Mouse (Mus musculus): ENCODE results near the gene Asic1. TPM values are rescaled to one million over a fixed set of nuclear protein-coding genes. Genes with fewer than 3 reads are reported as not detected.

The Asic1 gene
- polyA plus RNA-seq, 1 experiment from 2014 or later: 1.1 TPM

GRCm38 (mm10) chr15:99717386-99718334, 47.5 kb downstream of the Asic1 start, which contains the start of gene Gpd1:
TSS of gene Gpd1 (plus strand) at chr15:99717515.
- peak within 1 kb of the TSS; percentile 30; the same call in 1 of the 2 replicates for H3K9ac ChIP-seq (ENCODE audit: low read length)
- no peak within 1 kb of the TSS for H3K4me3 ChIP-seq (ENCODE audit: control insufficient read depth in 1 of 2, insufficient read depth in 1 of 2, low read depth in 1 of 2, low read length in 2 of 2)
- H3K4me2 ChIP-seq (ENCODE audit: low read length): no peak within 1 kb of the TSS
- 69% methylated on average over 26 of the region's 26 CpGs for WGBS
- H3K4me1 ChIP-seq (ENCODE audit: control insufficient read depth in 2 of 2, insufficient read depth in 2 of 2, low read length in 2 of 2): peaks cover 16 to 30% of the 10 kb centered on the region in 2 experiments
- ATAC-seq (ENCODE audit: insufficient number of reproducible peaks, insufficient read depth, low FRiP score, low read depth): no peak
- no peak within 1 kb of the TSS; a peak in 1 of 4 replicates for H3K27ac ChIP-seq (replicated peaks in 1 of 2; ENCODE audit: control insufficient read depth in 1 of 2, insufficient read depth in 1 of 2, low read depth in 2 of 2, low read length in 2 of 2)
- H3K9me3 ChIP-seq (ENCODE audit: control insufficient read depth, low read length): no peaks in the 10 kb centered on the region
- H3K27me3 ChIP-seq (ENCODE audit: control insufficient read depth, insufficient read depth, low read length): no peaks in the 10 kb centered on the region
- H3K36me3 ChIP-seq (ENCODE audit: control insufficient read depth, insufficient read depth, low read length): peaks cover 42% of the 10 kb centered on the region

- peaks cover 34% of the 10 kb centered on the region for H3K36me3 ChIP-seq (ENCODE audit: control insufficient read depth, insufficient read depth, low read length)
- no peak overlapping the region for H3K27ac ChIP-seq (replicated peaks in 1 of 2; ENCODE audit: control insufficient read depth in 1 of 2, insufficient read depth in 1 of 2, low read depth in 2 of 2, low read length in 2 of 2)
- H3K9ac ChIP-seq (ENCODE audit: low read length): no peak overlapping the region
- ATAC-seq (ENCODE audit: insufficient number of reproducible peaks, insufficient read depth, low FRiP score, low read depth): no peak
- no peaks in the 10 kb centered on the region for H3K9me3 ChIP-seq (ENCODE audit: control insufficient read depth, low read length)
- H3K4me1 ChIP-seq (ENCODE audit: control insufficient read depth in 2 of 2, insufficient read depth in 2 of 2, low read length in 2 of 2): peaks cover 23 to 31% of the 10 kb centered on the region in 2 experiments
- no peak overlapping the region for H3K4me3 ChIP-seq (ENCODE audit: control insufficient read depth in 1 of 2, insufficient read depth in 1 of 2, low read depth in 1 of 2, low read length in 2 of 2)
- H3K27me3 ChIP-seq (ENCODE audit: control insufficient read depth, insufficient read depth, low read length): no peaks in the 10 kb centered on the region
- WGBS: 93% methylated on average over 9 of the region's 9 CpGs
- H3K4me2 ChIP-seq (ENCODE audit: low read length): no peak overlapping the region
Observed at GRCm38 (mm10) chr15:99718461-99719021, 48.4 kb downstream of the Asic1 start.

- Histone ChIP-seq H3K36me3 (ENCODE audit: control insufficient read depth, insufficient read depth, low read length) (peaks cover 28% of the 10 kb centered on the region), H3K27me3 (ENCODE audit: control insufficient read depth, insufficient read depth, low read length) (no peaks in the 10 kb centered on the region), H3K4me1 (ENCODE audit: control insufficient read depth in 2 of 2, insufficient read depth in 2 of 2, low read length in 2 of 2) (peaks cover 24 to 34% of the 10 kb centered on the region in 2 experiments), H3K9ac (ENCODE audit: low read length) (no peak overlapping the region), H3K27ac (replicated peaks in 1 of 2; ENCODE audit: control insufficient read depth in 1 of 2, insufficient read depth in 1 of 2, low read depth in 2 of 2, low read length in 2 of 2) (no peak overlapping the region), H3K4me3 (ENCODE audit: control insufficient read depth in 1 of 2, insufficient read depth in 1 of 2, low read depth in 1 of 2, low read length in 2 of 2) (no peak overlapping the region), H3K9me3 (ENCODE audit: control insufficient read depth, low read length) (no peaks in the 10 kb centered on the region), H3K4me2 (ENCODE audit: low read length) (no peak overlapping the region)
- 68% methylated on average over 8 of the region's 8 CpGs for WGBS
- no peak for ATAC-seq (ENCODE audit: insufficient number of reproducible peaks, insufficient read depth, low FRiP score, low read depth)
Observed at GRCm38 (mm10) chr15:99719865-99720264, 49.7 kb downstream of the Asic1 start.

GRCm38 (mm10) chr15:99721921-99722743, 52.0 kb downstream of the Asic1 start:
- Histone ChIP-seq H3K4me3 (ENCODE audit: control insufficient read depth in 1 of 2, insufficient read depth in 1 of 2, low read depth in 1 of 2, low read length in 2 of 2) (no peak overlapping the region), H3K9ac (ENCODE audit: low read length) (no peak overlapping the region), H3K36me3 (ENCODE audit: control insufficient read depth, insufficient read depth, low read length) (peaks cover 21% of the 10 kb centered on the region), H3K4me1 (ENCODE audit: control insufficient read depth in 2 of 2, insufficient read depth in 2 of 2, low read length in 2 of 2) (peaks cover 20 to 42% of the 10 kb centered on the region in 2 experiments), H3K27me3 (ENCODE audit: control insufficient read depth, insufficient read depth, low read length) (no peaks in the 10 kb centered on the region), H3K9me3 (ENCODE audit: control insufficient read depth, low read length) (no peaks in the 10 kb centered on the region), H3K27ac (replicated peaks in 1 of 2; ENCODE audit: control insufficient read depth in 1 of 2, insufficient read depth in 1 of 2, low read depth in 2 of 2, low read length in 2 of 2) (0 out of 4 replicates have a peak overlapping the region, but pooled peaks of 1 of the 2 experiments have one; percentile 98), H3K4me2 (ENCODE audit: low read length) (no peak overlapping the region)
- WGBS: 74% methylated on average over 25 of the region's 25 CpGs
- ATAC-seq (ENCODE audit: insufficient number of reproducible peaks, insufficient read depth, low FRiP score, low read depth): no peak

GRCm38 (mm10) chr15:99723120-99723514, 52.9 kb downstream of the Asic1 start:
- Histone ChIP-seq H3K27me3 (ENCODE audit: control insufficient read depth, insufficient read depth, low read length) (no peaks in the 10 kb centered on the region), H3K4me2 (ENCODE audit: low read length) (peak overlapping the region; percentile 81), H3K27ac (replicated peaks in 1 of 2; ENCODE audit: control insufficient read depth in 1 of 2, insufficient read depth in 1 of 2, low read depth in 2 of 2, low read length in 2 of 2) (peak overlapping the region; percentile 95 to 98), H3K4me1 (ENCODE audit: control insufficient read depth in 2 of 2, insufficient read depth in 2 of 2, low read length in 2 of 2) (peaks cover 19 to 37% of the 10 kb centered on the region in 2 experiments), H3K9ac (ENCODE audit: low read length) (peak overlapping the region; percentile 64), H3K9me3 (ENCODE audit: control insufficient read depth, low read length) (no peaks in the 10 kb centered on the region), H3K4me3 (ENCODE audit: control insufficient read depth in 1 of 2, insufficient read depth in 1 of 2, low read depth in 1 of 2, low read length in 2 of 2) (peak overlapping the region; percentile 2 to 92; a peak in 2 of 4 replicates), H3K36me3 (ENCODE audit: control insufficient read depth, insufficient read depth, low read length) (peaks cover 29% of the 10 kb centered on the region)
- WGBS: 40% methylated on average over 10 of the region's 10 CpGs
- no peak for ATAC-seq (ENCODE audit: insufficient number of reproducible peaks, insufficient read depth, low FRiP score, low read depth)

GRCm38 (mm10) chr15:99723515-99724291, 53.5 kb downstream of the Asic1 start:
- peak overlapping the region; percentile 95 to 98 for H3K27ac ChIP-seq (replicated peaks in 1 of 2; ENCODE audit: control insufficient read depth in 1 of 2, insufficient read depth in 1 of 2, low read depth in 2 of 2, low read length in 2 of 2)
- H3K4me3 ChIP-seq (ENCODE audit: control insufficient read depth in 1 of 2, insufficient read depth in 1 of 2, low read depth in 1 of 2, low read length in 2 of 2): peak overlapping the region; percentile 25 to 92
- no peaks in the 10 kb centered on the region for H3K27me3 ChIP-seq (ENCODE audit: control insufficient read depth, insufficient read depth, low read length)
- WGBS: 14% methylated on average over 11 of the region's 11 CpGs
- H3K9ac ChIP-seq (ENCODE audit: low read length): peak overlapping the region; percentile 64
- no peak for ATAC-seq (ENCODE audit: insufficient number of reproducible peaks, insufficient read depth, low FRiP score, low read depth)
- H3K9me3 ChIP-seq (ENCODE audit: control insufficient read depth, low read length): no peaks in the 10 kb centered on the region
- H3K36me3 ChIP-seq (ENCODE audit: control insufficient read depth, insufficient read depth, low read length): peaks cover 34% of the 10 kb centered on the region
- peak overlapping the region; percentile 81 for H3K4me2 ChIP-seq (ENCODE audit: low read length)
- peaks cover 19 to 37% of the 10 kb centered on the region in 2 experiments for H3K4me1 ChIP-seq (ENCODE audit: control insufficient read depth in 2 of 2, insufficient read depth in 2 of 2, low read length in 2 of 2)

Measured in heart, embryonic 14.5 days (tissue).